Mouse (Mus musculus) megakaryocyte progenitor cell, adult 5-6 weeks (primary cell): ENCODE measurements around the gene Rbfox1. TPM values are rescaled to one million over a fixed set of nuclear protein-coding genes. Genes with fewer than 3 reads are reported as not detected.

ENCODE experiments used
- ATAC-seq: replicated peaks from 2 replicates; pipeline ENCODE4 v1.8.0; 2016; ENCODE audit warnings: mild to moderate bottlenecking, moderate TSS enrichment, inconsistent platforms; ENCODE audit not compliant: poor library complexity
- total RNA-seq, 2 experiments: library from RNA; stranded (forward) in 1 of 2; stranded (reverse) in 1 of 2; fragments of 157-497, 149-512 nt in 1 of 2; fragments of 200-1000 nt in 1 of 2; gene quantifications; 2 replicates each; pipeline versions ENCODE4 v1.2.3 to v1.2.4; 2015 to 2017

Gene Rbfox1
- total RNA-seq, 2 experiments from 2014 or later = 0.15 TPM; not detected in 1

GRCm38 (mm10) chr16:6883798-6884197, 998.6 kb downstream of the Rbfox1 start:
- ATAC-seq = no peak

- no peak for ATAC-seq
These were observed 1000.5 kb downstream of the Rbfox1 start for GRCm38 (mm10) chr16:6885617-6886016.

- ATAC-seq = no peak
These were observed 1004.1 kb downstream of the Rbfox1 start for GRCm38 (mm10) chr16:6889221-6889620.

- ATAC-seq = no peak
These were observed 1012.6 kb downstream of the Rbfox1 start for GRCm38 (mm10) chr16:6897734-6898133.

GRCm38 (mm10) chr16:6900006-6900405, 1014.9 kb downstream of the Rbfox1 start:
- ATAC-seq = no peak

GRCm38 (mm10) chr16:6904984-6905383, 1019.8 kb downstream of the Rbfox1 start:
- no peak for ATAC-seq

- ATAC-seq = no peak
These were observed 1020.8 kb downstream of the Rbfox1 start for GRCm38 (mm10) chr16:6906001-6906400.

GRCm38 (mm10) chr16:6907550-6907949, 1022.4 kb downstream of the Rbfox1 start:
- no peak for ATAC-seq

- ATAC-seq = no peak
These were observed 1029.4 kb downstream of the Rbfox1 start for GRCm38 (mm10) chr16:6914531-6914930.

GRCm38 (mm10) chr16:6918641-6919040, 1033.5 kb downstream of the Rbfox1 start:
- no peak for ATAC-seq

GRCm38 (mm10) chr16:6919681-6920080, 1034.5 kb downstream of the Rbfox1 start:
- no peak for ATAC-seq

- ATAC-seq = no peak
These were observed 1042.5 kb downstream of the Rbfox1 start for GRCm38 (mm10) chr16:6927661-6928060.

- no peak for ATAC-seq
These were observed 1045.6 kb downstream of the Rbfox1 start for GRCm38 (mm10) chr16:6930795-6931194.

- no peak for ATAC-seq
These were observed 1061.0 kb downstream of the Rbfox1 start for GRCm38 (mm10) chr16:6946151-6946550.

- ATAC-seq = no peak
These were observed 1064.5 kb downstream of the Rbfox1 start for GRCm38 (mm10) chr16:6949666-6950065.

GRCm38 (mm10) chr16:6955102-6955675, 1070.0 kb downstream of the Rbfox1 start:
- ATAC-seq = no peak

- no peak for ATAC-seq
These were observed 1076.8 kb downstream of the Rbfox1 start for GRCm38 (mm10) chr16:6961931-6962379.

GRCm38 (mm10) chr16:6962508-6962907, 1077.4 kb downstream of the Rbfox1 start:
- no peak for ATAC-seq

- ATAC-seq = no peak
These were observed 1078.4 kb downstream of the Rbfox1 start for GRCm38 (mm10) chr16:6963533-6963932.

GRCm38 (mm10) chr16:6964720-6965583, 1079.8 kb downstream of the Rbfox1 start:
- ATAC-seq = no peak

- ATAC-seq = no peak
These were observed 1084.8 kb downstream of the Rbfox1 start for GRCm38 (mm10) chr16:6969986-6970385.

- no peak for ATAC-seq
These were observed 1091.2 kb downstream of the Rbfox1 start for GRCm38 (mm10) chr16:6976341-6976740.
